In the genomic region with DNA sequence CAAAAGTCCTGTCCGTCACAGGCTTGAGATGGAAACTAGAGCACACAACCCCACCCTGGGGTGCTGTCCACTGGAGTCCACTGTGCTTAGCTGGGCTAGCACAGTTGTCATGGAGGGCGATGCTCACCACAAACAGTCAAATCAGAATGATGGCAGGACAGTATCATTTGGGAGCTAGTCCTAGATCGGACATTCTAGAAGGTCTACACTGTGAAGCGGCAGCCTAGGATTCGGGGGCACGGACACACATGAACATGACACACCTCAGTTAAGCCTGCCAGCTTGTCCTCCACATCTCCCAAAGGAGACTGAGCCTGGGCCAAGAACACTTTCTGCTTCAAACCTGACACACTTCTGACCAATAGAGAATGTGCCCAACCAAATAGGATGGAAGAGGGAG, we compare ENCODE assay signal across 24 mouse cellular contexts. TPM values are rescaled to one million over a fixed set of nuclear protein-coding genes. Genes with fewer than 3 reads are reported as not detected.
DNase-seq lines count a peak whose midpoint lies in the region; ATAC-seq and TF ChIP-seq lines count a peak whose summit lies in the region.
"Had no signal": no experiment of that assay in that cellular context is flagged by ENCODE, and none has a peak within 500 bp of the region (broad histone marks: within the 10 kb centered on the region; RNA-seq: fewer than 3 reads in every experiment).

No protein-coding gene starts in this region.

- no peak for TF ChIP-seq RAD21 in CH12.LX (IDR thresholded peaks at IDR 0.05; ENCODE audit: low read depth, low read length)

- TF ChIP-seq CTCF in CH12.LX (conservative IDR thresholded peaks at IDR 0.05 in 1 of 2, IDR thresholded peaks at IDR 0.05 in 1 of 2; ENCODE audit: low read depth in 2 of 2, low read length in 2 of 2) = no peak
- TF ChIP-seq CTCF in gastrocnemius, adult 2 months (IDR thresholded peaks at IDR 0.05) = no peak
- no peak for TF ChIP-seq CTCF in forebrain, postnatal 0 days (IDR thresholded peaks at IDR 0.05; ENCODE audit: low read depth)

- no peaks in the 10 kb centered on the region for H3K9me3 ChIP-seq in liver, embryonic 11.5 days (ENCODE audit: control insufficient read depth, low read length)
- peaks cover 4% of the 10 kb centered on the region for H3K9me3 ChIP-seq in CH12.LX (replicated peaks; ENCODE audit: low read length)
- H3K9me3 ChIP-seq in limb, embryonic 10.5 days (replicated peaks) = no peaks in the 10 kb centered on the region
- no peaks in the 10 kb centered on the region for H3K9me3 ChIP-seq in forebrain, postnatal 0 days (ENCODE audit: low read length)
- H3K9me3 ChIP-seq: embryonic facial prominence, embryonic 12.5 days; embryonic facial prominence, embryonic 15.5 days; heart, embryonic 12.5 days; heart, embryonic 15.5 days; hindbrain, embryonic 10.5 days; hindbrain, embryonic 13.5 days had no signal

- H3K9ac ChIP-seq in liver, embryonic 11.5 days (ENCODE audit: low read depth, low read length) = no peak overlapping the region
- no peak overlapping the region for H3K9ac ChIP-seq in CH12.LX (ENCODE audit: insufficient read depth, low read depth)
- H3K9ac ChIP-seq in forebrain, postnatal 0 days = no peak overlapping the region
- H3K9ac ChIP-seq: embryonic facial prominence, embryonic 12.5 days; embryonic facial prominence, embryonic 15.5 days; heart, embryonic 12.5 days; heart, embryonic 15.5 days; hindbrain, embryonic 13.5 days had no signal

- H3K27me3 ChIP-seq in liver, embryonic 11.5 days (replicated peaks; ENCODE audit: control insufficient read depth, insufficient read depth, low read length) = no peaks in the 10 kb centered on the region
- no peaks in the 10 kb centered on the region for H3K27me3 ChIP-seq in CH12.LX (replicated peaks)
- H3K27me3 ChIP-seq in limb, embryonic 10.5 days (ENCODE audit: low read depth, poor library complexity, severe bottlenecking) = no peaks in the 10 kb centered on the region
- no peaks in the 10 kb centered on the region for H3K27me3 ChIP-seq in forebrain, postnatal 0 days (ENCODE audit: insufficient read depth, low read length)
- H3K27me3 ChIP-seq: embryonic facial prominence, embryonic 12.5 days; embryonic facial prominence, embryonic 15.5 days; heart, embryonic 12.5 days; heart, embryonic 15.5 days; hindbrain, embryonic 13.5 days had no signal

- no peak for ATAC-seq in liver, embryonic 11.5 days (replicated peaks; ENCODE audit: low FRiP score)
- ATAC-seq in forebrain, postnatal 0 days = no peak
- ATAC-seq: forebrain, embryonic 14.5 days; hindbrain, embryonic 16.5 days had no signal

- TF ChIP-seq POLR2A in CH12.LX (IDR thresholded peaks at IDR 0.05; ENCODE audit: low read depth, low read length) = no peak

- no peaks in the 10 kb centered on the region for H3K4me1 ChIP-seq in liver, embryonic 11.5 days (replicated peaks; ENCODE audit: control insufficient read depth, insufficient read depth, low read length)
- H3K4me1 ChIP-seq in CH12.LX (ENCODE audit: control insufficient read depth in 1 of 2, insufficient read depth in 2 of 2) = peaks cover 0 to 11% of the 10 kb centered on the region in 2 experiments; a peak in 2 of 4 replicates
- no peaks in the 10 kb centered on the region for H3K4me1 ChIP-seq in limb, embryonic 10.5 days
- H3K4me1 ChIP-seq in forebrain, postnatal 0 days (ENCODE audit: insufficient read depth) = no peaks in the 10 kb centered on the region
- H3K4me1 ChIP-seq: embryonic facial prominence, embryonic 12.5 days; heart, embryonic 12.5 days; heart, embryonic 15.5 days; hindbrain, embryonic 13.5 days had no signal

- WGBS in liver, embryonic 11.5 days = 88% methylated on average over 6 of the region's 6 CpGs
- WGBS in limb, embryonic 10.5 days = 93% methylated on average over 6 of the region's 6 CpGs
- 98% methylated on average over 6 of the region's 6 CpGs for WGBS in forebrain, postnatal 0 days

- peak; percentile 21 for DNase-seq in liver, embryonic 11.5 days (ENCODE audit: low spot score)
- DNase-seq in liver (no peak), CH12.LX (ENCODE audit: extremely low read depth) (no peak)
- peak; percentile 20 for DNase-seq in limb, embryonic 10.5 days (ENCODE audit: low spot score)
- peak; percentile 9 for DNase-seq in naive thymus-derived CD4-positive, alpha-beta T cell, adult 2 months (ENCODE audit: low read depth)
- no peak for DNase-seq in gastrocnemius, adult 2 months
- no peak for DNase-seq in forebrain, postnatal 0 days
- DNase-seq: adrenal gland, adult 2 months; adrenal gland, postnatal 14 days; cerebellum, adult 11 months; cerebellum, adult 2 months; cerebellum, adult 9-11 months; gastrocnemius, postnatal 10 days; gastrocnemius, postnatal 36 days; heart, postnatal 10 days; heart, postnatal 36 days had no signal

- H3K4me3 ChIP-seq in liver, embryonic 11.5 days (ENCODE audit: low read depth, low read length) = no peak overlapping the region
- H3K4me3 ChIP-seq in CH12.LX (replicated peaks in 1 of 3; ENCODE audit: low read depth in 2 of 3, low read length in 2 of 3, poor library complexity in 1 of 3) = no peak overlapping the region
- no peak overlapping the region for H3K4me3 ChIP-seq in limb, embryonic 10.5 days
- H3K4me3 ChIP-seq in gastrocnemius, adult 2 months = no peak overlapping the region
- H3K4me3 ChIP-seq in forebrain, postnatal 0 days (ENCODE audit: low read depth, low read length) = no peak overlapping the region
- H3K4me3 ChIP-seq: embryonic facial prominence, embryonic 12.5 days; embryonic facial prominence, embryonic 15.5 days; heart, embryonic 12.5 days; heart, embryonic 15.5 days; hindbrain, embryonic 10.5 days; hindbrain, embryonic 13.5 days had no signal

- no peak overlapping the region; the same call in 1 of the 2 replicates for H3K4me2 ChIP-seq in liver, embryonic 11.5 days
- H3K4me2 ChIP-seq in CH12.LX (ENCODE audit: insufficient read depth, low read depth, poor library complexity, severe bottlenecking) = peak overlapping the region; percentile 40; the same call in 1 of the 2 replicates
- no peak overlapping the region for H3K4me2 ChIP-seq in forebrain, postnatal 0 days (ENCODE audit: low read depth)
- H3K4me2 ChIP-seq: embryonic facial prominence, embryonic 12.5 days; embryonic facial prominence, embryonic 15.5 days; heart, embryonic 12.5 days; heart, embryonic 15.5 days; hindbrain, embryonic 13.5 days had no signal

- in situ Hi-C loops in CH12.LX (cut with MboI; ENCODE audit: low pct_ligation_motif_present, low pct_unique_long_range_greater_than_20kb, low sequenced_read_pairs) = loop anchor here (10.0 kb wide), 1 partner anchor 58 kb away; the partner anchor contains the start of gene Ptpn21

- H3K79me2 ChIP-seq in CH12.LX (replicated peaks; ENCODE audit: control insufficient read depth, extremely low read depth, insufficient read depth, poor library complexity, severe bottlenecking) = no peaks in the 10 kb centered on the region

- dilution Hi-C loops in CH12.LX (cut with MboI; ENCODE audit: extremely low pct_ligation_motif_present, extremely low pct_unique_long_range_greater_than_20kb, low sequenced_read_pairs) = no loop called here

- intact Hi-C loops in gastrocnemius, adult 2 months (cut with DNase I) = loop anchor here (10.0 kb wide), 1 partner anchor 108 kb away; no protein-coding TSS in a partner anchor

- no peak overlapping the region for H3K27ac ChIP-seq in liver, embryonic 11.5 days (ENCODE audit: low read depth, low read length)
- H3K27ac ChIP-seq in CH12.LX (ENCODE audit: insufficient read depth, low read depth) = no peak overlapping the region
- H3K27ac ChIP-seq in limb, embryonic 10.5 days = no peak overlapping the region
- H3K27ac ChIP-seq in gastrocnemius, adult 2 months = no peak overlapping the region
- H3K27ac ChIP-seq in forebrain, postnatal 0 days (ENCODE audit: low read depth, low read length) = no peak overlapping the region
- H3K27ac ChIP-seq: embryonic facial prominence, embryonic 12.5 days; embryonic facial prominence, embryonic 15.5 days; heart, embryonic 15.5 days; hindbrain, embryonic 10.5 days; hindbrain, embryonic 13.5 days had no signal

- TF ChIP-seq EP300 in CH12.LX (IDR thresholded peaks at IDR 0.05; ENCODE audit: low read length) = no peak

- peaks cover 2% of the 10 kb centered on the region for H3K36me3 ChIP-seq in liver, embryonic 11.5 days (ENCODE audit: control insufficient read depth, insufficient read depth, low read length)
- peaks cover 17 to 48% of the 10 kb centered on the region in 2 experiments for H3K36me3 ChIP-seq in CH12.LX (replicated peaks in 1 of 2; ENCODE audit: control insufficient read depth in 1 of 2, insufficient read depth in 1 of 2, low read length in 1 of 2)
- H3K36me3 ChIP-seq in limb, embryonic 10.5 days = peaks cover 35% of the 10 kb centered on the region
- peaks cover 20% of the 10 kb centered on the region for H3K36me3 ChIP-seq in forebrain, postnatal 0 days (ENCODE audit: insufficient read depth)

TF ChIP-seq in CH12.LX, 34 proteins besides CTCF, POLR2A, EP300 and RAD21:
- TF ChIP-seq USF1 (IDR thresholded peaks at IDR 0.05; ENCODE audit: low read depth, low read length) = no peak

RNA-seq across cellular contexts. Expression of gene Spata7, which starts 48.9 kb away (rescaled TPM):
- polyA plus RNA-seq in liver, embryonic 11.5 days (2014; fragmentation: Nextera tagmentation; extraction: Ambion mirVana) = 9.1 and 9.7 TPM in 2 replicates
- 6.2 and 7.8 TPM in 2 replicates for total RNA-seq in CH12.LX (2012; rRNA removed)
- total RNA-seq in CH12.LX (2014; rRNA removed) = 9.4 and 10.2 TPM in 2 replicates
- polyA plus RNA-seq in CH12.LX (2012; ENCODE audit: insufficient read length, low read depth) = 7.0 and 8.2 TPM in 2 replicates
- 19.5 and 21.4 TPM in 2 replicates for polyA plus RNA-seq in limb, embryonic 10.5 days (2016; fragmentation: Nextera tagmentation; extraction: Ambion mirVana)
- 1 to 10 TPM; 3.0 to 3.3 TPM for total RNA-seq in gastrocnemius, adult 2 months (2021)
- total RNA-seq in forebrain, postnatal 0 days (2014; rRNA removed) = 35.4 and 35.5 TPM in 2 replicates
- 23.2 and 32.2 TPM in 2 replicates for polyA plus RNA-seq in forebrain, postnatal 0 days (2015; fragmentation: Nextera tagmentation; extraction: Ambion mirVana)

Comparison
In these comparisons a context has a peak if more than half of its experiments do, and no peak if none do; other contexts are left out.
1. DNase-seq: peak in liver, embryonic 11.5 days (single experiment), limb, embryonic 10.5 days (single experiment) and naive thymus-derived CD4-positive, alpha-beta T cell, adult 2 months (single experiment); none in liver (single experiment), CH12.LX (single experiment), gastrocnemius, adult 2 months (single experiment) and forebrain, postnatal 0 days (single experiment).